Comparison of ENCODE assay signal across 8 mouse cellular contexts in genomic region chr6:34354354-34355348, GRCm38 (mm10). TPM values are rescaled to one million over a fixed set of nuclear protein-coding genes. Genes with fewer than 3 reads are reported as not detected.
DNase-seq lines count a peak whose midpoint lies in the region; ATAC-seq and TF ChIP-seq lines count a peak whose summit lies in the region.

No protein-coding gene starts in this region.

- 35% methylated on average over 8 of the region's 8 CpGs for WGBS in heart, embryonic 11.5 days (ENCODE audit: insufficient replicate concordance)
- WGBS in forebrain, postnatal 0 days, result 77% methylated on average over 8 of the region's 8 CpGs
- 47% methylated on average over 8 of the region's 8 CpGs for WGBS in liver, embryonic 14.5 days (ENCODE audit: insufficient replicate concordance)

- DNase-seq in heart, adult 18-20 months, result no peak
- DNase-seq in forebrain, postnatal 0 days, result no peak
- no peak for DNase-seq in liver, embryonic 14.5 days (ENCODE audit: low read depth in 3 of 3, low spot score in 3 of 3)
- DNase-seq in left cerebral cortex, adult 8-10 months (ENCODE audit: low spot score in 2 of 2), result no peak
- DNase-seq in spleen, adult 18-20 months, result no peak
- no peak for DNase-seq in layer of hippocampus, adult 8-10 months (ENCODE audit: low spot score in 2 of 2)

- H3K27me3 ChIP-seq in heart, embryonic 11.5 days (ENCODE audit: control insufficient read depth, insufficient read depth, low read length), result no peaks in the 10 kb centered on the region
- H3K27me3 ChIP-seq in C2C12 (ENCODE audit: control insufficient read depth, insufficient read depth, insufficient read length), result no peaks in the 10 kb centered on the region
- H3K27me3 ChIP-seq in forebrain, postnatal 0 days (ENCODE audit: insufficient read depth, low read length), result no peaks in the 10 kb centered on the region
- no peaks in the 10 kb centered on the region for H3K27me3 ChIP-seq in liver, embryonic 14.5 days (ENCODE audit: control insufficient read depth, insufficient read depth, low read length)

- H3K9ac ChIP-seq in heart, embryonic 11.5 days (ENCODE audit: low read depth, low read length), result peak overlapping the region; percentile 46; the same call in 1 of the 2 replicates
- H3K9ac ChIP-seq in forebrain, postnatal 0 days, result no peak overlapping the region
- no peak overlapping the region for H3K9ac ChIP-seq in liver, embryonic 14.5 days (replicated peaks)

- H3K27ac ChIP-seq in heart, embryonic 11.5 days (ENCODE audit: low read depth, low read length), result peak overlapping the region; percentile 46
- H3K27ac ChIP-seq in forebrain, postnatal 0 days (ENCODE audit: low read depth, low read length), result no peak overlapping the region
- no peak overlapping the region for H3K27ac ChIP-seq in liver, embryonic 14.5 days

- peak overlapping the region; percentile 35 for H3K4me3 ChIP-seq in heart, embryonic 11.5 days (ENCODE audit: low read depth, low read length)
- H3K4me3 ChIP-seq in C2C12 (ENCODE audit: insufficient read depth, poor library complexity, severe bottlenecking), result peak overlapping the region; percentile 28
- H3K4me3 ChIP-seq in forebrain, postnatal 0 days (ENCODE audit: low read depth, low read length), result no peak overlapping the region
- no peak overlapping the region for H3K4me3 ChIP-seq in liver, embryonic 14.5 days (ENCODE audit: insufficient read depth in 1 of 2, low read depth in 2 of 2, low read length in 2 of 2)

- H3K79me3 ChIP-seq in C2C12 (ENCODE audit: low read depth), result no peaks in the 10 kb centered on the region

- peak overlapping the region; percentile 60 for H3ac ChIP-seq in C2C12 (ENCODE audit: control insufficient read depth, insufficient read length, low read depth)

- H3K4me2 ChIP-seq in heart, embryonic 11.5 days, result peak overlapping the region; percentile 65
- 0 out of 2 replicates have a peak overlapping the region, but pooled peaks have one; percentile 4 for H3K4me2 ChIP-seq in forebrain, postnatal 0 days (ENCODE audit: low read depth)
- H3K4me2 ChIP-seq in liver, embryonic 14.5 days (ENCODE audit: low read depth), result peak overlapping the region; percentile 55; the same call in 1 of the 2 replicates

- H3K4me1 ChIP-seq in heart, embryonic 11.5 days (ENCODE audit: control insufficient read depth, insufficient read depth, low read length), result peaks cover 25% of the 10 kb centered on the region
- no peaks in the 10 kb centered on the region for H3K4me1 ChIP-seq in forebrain, postnatal 0 days (ENCODE audit: insufficient read depth)
- H3K4me1 ChIP-seq in liver, embryonic 14.5 days (replicated peaks; ENCODE audit: control insufficient read depth in 2 of 2, insufficient read depth in 2 of 2, low read length in 1 of 2), result no peaks in the 10 kb centered on the region; a peak in 1 of 4 replicates

- TF ChIP-seq CTCF in C2C12 (IDR thresholded peaks at IDR 0.05; ENCODE audit: control insufficient read depth, insufficient read depth, insufficient read length), result no peak
- TF ChIP-seq CTCF in forebrain, postnatal 0 days (IDR thresholded peaks at IDR 0.05; ENCODE audit: low read depth), result no peak
- no peak for TF ChIP-seq CTCF in liver, embryonic 14.5 days (IDR thresholded peaks at IDR 0.05; ENCODE audit: low read depth)

- no peak for ATAC-seq in heart, embryonic 11.5 days (replicated peaks; ENCODE audit: insufficient number of reproducible peaks, low FRiP score, low TSS enrichment)
- no peak for ATAC-seq in forebrain, postnatal 0 days
- no peak for ATAC-seq in liver, embryonic 14.5 days (ENCODE audit: insufficient read depth)

- no peaks in the 10 kb centered on the region for H3K9me3 ChIP-seq in heart, embryonic 11.5 days (replicated peaks; ENCODE audit: control insufficient read depth, low read length)
- no peaks in the 10 kb centered on the region for H3K9me3 ChIP-seq in forebrain, postnatal 0 days (ENCODE audit: low read length)
- no peaks in the 10 kb centered on the region for H3K9me3 ChIP-seq in liver, embryonic 14.5 days (ENCODE audit: control insufficient read depth, low read length)

- no peak for TF ChIP-seq EP300 in liver, embryonic 14.5 days (IDR thresholded peaks at IDR 0.05; ENCODE audit: low read depth)

- no peaks in the 10 kb centered on the region for H3K36me3 ChIP-seq in heart, embryonic 11.5 days (ENCODE audit: control insufficient read depth, insufficient read depth, low read length)
- H3K36me3 ChIP-seq in C2C12 (ENCODE audit: control insufficient read depth, insufficient read depth), result peaks cover 34% of the 10 kb centered on the region
- H3K36me3 ChIP-seq in forebrain, postnatal 0 days (ENCODE audit: insufficient read depth), result no peaks in the 10 kb centered on the region
- no peaks in the 10 kb centered on the region for H3K36me3 ChIP-seq in liver, embryonic 14.5 days (replicated peaks; ENCODE audit: control insufficient read depth, insufficient read depth, low read depth)

- H3K79me2 ChIP-seq in C2C12 (ENCODE audit: control insufficient read depth, insufficient read depth), result peaks cover 22% of the 10 kb centered on the region

TF ChIP-seq in C2C12, 6 proteins besides CTCF, POLR2A, EP300 and RAD21:
- TF ChIP-seq MAX (IDR thresholded peaks at IDR 0.05) (no peak), FOSL1 (IDR thresholded peaks at IDR 0.05; ENCODE audit: insufficient read depth, low read length, poor library complexity, severe bottlenecking) (no peak), MYOD1 (IDR thresholded peaks at IDR 0.05; ENCODE audit: control insufficient read depth, insufficient read length, low read depth) (no peak), USF1 (IDR thresholded peaks at IDR 0.05; ENCODE audit: low read depth) (no peak), MYOG (IDR thresholded peaks at IDR 0.05; ENCODE audit: control insufficient read depth, extremely low read depth, insufficient read length) (no peak), CEBPB (IDR thresholded peaks at IDR 0.05; ENCODE audit: low read depth) (no peak)

RNA-seq across cellular contexts. Expression of gene Akr1b8, which starts 0.7 kb away (rescaled TPM):
- polyA plus RNA-seq in heart, embryonic 11.5 days (2014; fragmentation: Nextera tagmentation; extraction: Ambion mirVana), result 19.6 and 22.2 TPM in 2 replicates
- 1 to 10 TPM; 3.1 to 5.0 TPM for total RNA-seq in heart, adult 18-20 months (2021)
- 95.1 TPM for polyA plus RNA-seq in C2C12 (2012; fragmentation: generic; extraction: Trizol)
- total RNA-seq in forebrain, postnatal 0 days (2014; rRNA removed), result 1.1 and 3.6 TPM in 2 replicates
- 1.7 and 2.5 TPM in 2 replicates for polyA plus RNA-seq in forebrain, postnatal 0 days (2015; fragmentation: Nextera tagmentation; extraction: Ambion mirVana)
- polyA plus RNA-seq in liver, embryonic 14.5 days (2012; rRNA removed), result 3.6 and 4.7 TPM in 2 replicates
- 4.2 and 5.7 TPM in 2 replicates for polyA plus RNA-seq in liver, embryonic 14.5 days (2014; fragmentation: Nextera tagmentation; extraction: Ambion mirVana)
- total RNA-seq in left cerebral cortex, adult 8-10 months (2022), result 1 to 10 TPM in 1 of 4 experiments, under 1 TPM in 2, not detected in 1; 0.89 to 1.2 (median 0.89) TPM
- 1 to 10 TPM in 2 of 4 experiments, under 1 TPM in 2; 0.35 to 3.3 (median 1.4) TPM for total RNA-seq in layer of hippocampus, adult 8-10 months (2022)

RNA-seq across cellular contexts. Expression of gene Akr1b10, which starts 29.4 kb away (rescaled TPM):
- polyA plus RNA-seq in heart, embryonic 11.5 days (2014; fragmentation: Nextera tagmentation; extraction: Ambion mirVana), result 63.1 and 67.6 TPM in 2 replicates
- 10 to 100 TPM; 60.9 to 62.9 TPM for total RNA-seq in heart, adult 18-20 months (2021)
- polyA plus RNA-seq in C2C12 (2012; fragmentation: generic; extraction: Trizol), result 15.3 TPM
- total RNA-seq in forebrain, postnatal 0 days (2014; rRNA removed), result 8.4 and 9.0 TPM in 2 replicates
- 8.0 and 9.9 TPM in 2 replicates for polyA plus RNA-seq in forebrain, postnatal 0 days (2015; fragmentation: Nextera tagmentation; extraction: Ambion mirVana)
- 4.6 and 5.1 TPM in 2 replicates for polyA plus RNA-seq in liver, embryonic 14.5 days (2012; rRNA removed)
- polyA plus RNA-seq in liver, embryonic 14.5 days (2014; fragmentation: Nextera tagmentation; extraction: Ambion mirVana), result 5.0 and 5.5 TPM in 2 replicates
- 10 to 100 TPM; 22.6 to 27.2 (median 23.6) TPM for total RNA-seq in left cerebral cortex, adult 8-10 months (2022)
- total RNA-seq in layer of hippocampus, adult 8-10 months (2022), result 10 to 100 TPM; 27.6 to 30.6 (median 29.2) TPM

RNA-seq across cellular contexts. Expression of gene Akr1b3, which starts 37.4 kb away (rescaled TPM):
- 205 TPM in 2 replicates for polyA plus RNA-seq in heart, embryonic 11.5 days (2014; fragmentation: Nextera tagmentation; extraction: Ambion mirVana)
- 100 to 1,000 TPM; 275 to 331 TPM for total RNA-seq in heart, adult 18-20 months (2021)
- 455 TPM for polyA plus RNA-seq in C2C12 (2012; fragmentation: generic; extraction: Trizol)
- 78.5 and 88.6 TPM in 2 replicates for total RNA-seq in forebrain, postnatal 0 days (2014; rRNA removed)
- polyA plus RNA-seq in forebrain, postnatal 0 days (2015; fragmentation: Nextera tagmentation; extraction: Ambion mirVana), result 98.3 and 117 TPM in 2 replicates
- 27.3 and 32.2 TPM in 2 replicates for polyA plus RNA-seq in liver, embryonic 14.5 days (2012; rRNA removed)
- polyA plus RNA-seq in liver, embryonic 14.5 days (2014; fragmentation: Nextera tagmentation; extraction: Ambion mirVana), result 48.4 and 50.4 TPM in 2 replicates
- total RNA-seq in left cerebral cortex, adult 8-10 months (2022), result 10 to 100 TPM; 42.7 to 55.3 (median 49.4) TPM
- total RNA-seq in layer of hippocampus, adult 8-10 months (2022), result 10 to 100 TPM; 44.6 to 55.6 (median 48.9) TPM

RNA-seq across cellular contexts. Expression of gene Akr1b7, which starts 57.5 kb away (rescaled TPM):
- 0.44 TPM in 1 of 2 replicates, not detected in the other for polyA plus RNA-seq in heart, embryonic 11.5 days (2014; fragmentation: Nextera tagmentation; extraction: Ambion mirVana)
- total RNA-seq in heart, adult 18-20 months (2021), result not detected
- 0.02 TPM for polyA plus RNA-seq in C2C12 (2012; fragmentation: generic; extraction: Trizol)
- not detected in 2 replicates for total RNA-seq in forebrain, postnatal 0 days (2014; rRNA removed)
- polyA plus RNA-seq in forebrain, postnatal 0 days (2015; fragmentation: Nextera tagmentation; extraction: Ambion mirVana), result 0.19 TPM in 1 of 2 replicates, not detected in the other
- 1.7 and 2.4 TPM in 2 replicates for polyA plus RNA-seq in liver, embryonic 14.5 days (2012; rRNA removed)
- polyA plus RNA-seq in liver, embryonic 14.5 days (2014; fragmentation: Nextera tagmentation; extraction: Ambion mirVana), result 5.1 and 5.4 TPM in 2 replicates
- total RNA-seq in left cerebral cortex, adult 8-10 months (2022), result 1 to 10 TPM in 1 of 4 experiments, under 1 TPM in 1, not detected in 2; 0.39 to 1.0 TPM
- 1 to 10 TPM in 2 of 4 experiments, under 1 TPM in 1, not detected in 1; 0.50 to 1.3 (median 1.1) TPM for total RNA-seq in layer of hippocampus, adult 8-10 months (2022)

Comparison
In these comparisons a context has a peak if more than half of its experiments do, and no peak if none do; other contexts are left out.
1. H3K4me2 ChIP-seq: peak in every context shown above with its lines; median percentile 65 in heart, embryonic 11.5 days; 55 in liver, embryonic 14.5 days; 4 in forebrain, postnatal 0 days.
2. H3K4me3 ChIP-seq: peak in heart, embryonic 11.5 days (single experiment) and C2C12 (single experiment); none in forebrain, postnatal 0 days (single experiment) and liver, embryonic 14.5 days (0 of 2).